8 mouse cellular contexts compared by ENCODE assay signal in genomic region chr4:135816905-135817622, GRCm38 (mm10). TPM values are rescaled to one million over a fixed set of nuclear protein-coding genes. Genes with fewer than 3 reads are reported as not detected.
A peak's percentile ranks its signal among the peaks of the same experiment; 100 is the strongest.
DNase-seq lines count a peak whose midpoint lies in the region; ATAC-seq lines count a peak whose summit lies in the region.

No protein-coding gene starts in this region.

- H3K27ac ChIP-seq in forebrain, embryonic 11.5 days (ENCODE audit: low read depth, low read length): no peak overlapping the region
- H3K27ac ChIP-seq in forebrain, embryonic 15.5 days (replicated peaks): no peak overlapping the region
- H3K27ac ChIP-seq in midbrain, embryonic 14.5 days (replicated peaks; ENCODE audit: low read depth, low read length): no peak overlapping the region
- no peak overlapping the region for H3K27ac ChIP-seq in midbrain, embryonic 16.5 days (ENCODE audit: low read length)

- peak; percentile 78 for DNase-seq in forebrain, embryonic 11.5 days (ENCODE audit: low spot score)
- DNase-seq in midbrain, embryonic 14.5 days: peak; percentile 70
- peak; percentile 53 to 64 for DNase-seq in adrenal gland, postnatal 36 days
- peak; percentile 65 for DNase-seq in kidney, postnatal 4 days
- no peak for DNase-seq in ovary, postnatal 10 days (ENCODE audit: low spot score)

- WGBS in forebrain, embryonic 11.5 days: 42% methylated on average over 12 of the region's 12 CpGs
- WGBS in forebrain, embryonic 15.5 days: 40% methylated on average over 12 of the region's 12 CpGs
- 44% methylated on average over 12 of the region's 12 CpGs for WGBS in midbrain, embryonic 14.5 days
- WGBS in midbrain, embryonic 16.5 days: 44% methylated on average over 12 of the region's 12 CpGs

- no peaks in the 10 kb centered on the region for H3K27me3 ChIP-seq in forebrain, embryonic 11.5 days (ENCODE audit: control insufficient read depth, insufficient read depth, low read length)
- no peaks in the 10 kb centered on the region for H3K27me3 ChIP-seq in forebrain, embryonic 15.5 days
- no peaks in the 10 kb centered on the region for H3K27me3 ChIP-seq in midbrain, embryonic 14.5 days (ENCODE audit: control insufficient read depth, insufficient read depth, low read length)
- no peaks in the 10 kb centered on the region for H3K27me3 ChIP-seq in midbrain, embryonic 16.5 days (ENCODE audit: control insufficient read depth, insufficient read depth, low read depth, low read length)

- H3K4me1 ChIP-seq in forebrain, embryonic 11.5 days (replicated peaks; ENCODE audit: control insufficient read depth, insufficient read depth, low read length): no peaks in the 10 kb centered on the region
- H3K4me1 ChIP-seq in forebrain, embryonic 15.5 days: no peaks in the 10 kb centered on the region
- H3K4me1 ChIP-seq in midbrain, embryonic 14.5 days (ENCODE audit: control insufficient read depth, insufficient read depth, low read length): no peaks in the 10 kb centered on the region
- H3K4me1 ChIP-seq in midbrain, embryonic 16.5 days (ENCODE audit: control insufficient read depth, insufficient read depth, low read length): no peaks in the 10 kb centered on the region

- no peak overlapping the region for H3K4me2 ChIP-seq in forebrain, embryonic 11.5 days (ENCODE audit: low read depth, low read length, severe bottlenecking)
- no peak overlapping the region for H3K4me2 ChIP-seq in forebrain, embryonic 15.5 days (replicated peaks)
- no peak overlapping the region for H3K4me2 ChIP-seq in midbrain, embryonic 14.5 days (ENCODE audit: low read length)
- H3K4me2 ChIP-seq in midbrain, embryonic 16.5 days (ENCODE audit: low read length): no peak overlapping the region

- no peaks in the 10 kb centered on the region for H3K36me3 ChIP-seq in forebrain, embryonic 11.5 days (ENCODE audit: control insufficient read depth, insufficient read depth, low read length)
- no peaks in the 10 kb centered on the region for H3K36me3 ChIP-seq in forebrain, embryonic 15.5 days
- no peaks in the 10 kb centered on the region for H3K36me3 ChIP-seq in midbrain, embryonic 14.5 days (ENCODE audit: control insufficient read depth, insufficient read depth, low read length)
- no peaks in the 10 kb centered on the region for H3K36me3 ChIP-seq in midbrain, embryonic 16.5 days (ENCODE audit: control insufficient read depth, insufficient read depth, low read length)

- ATAC-seq in forebrain, embryonic 11.5 days (replicated peaks; ENCODE audit: low FRiP score): no peak
- no peak for ATAC-seq in forebrain, embryonic 15.5 days (replicated peaks)
- ATAC-seq in midbrain, embryonic 14.5 days (ENCODE audit: low FRiP score, low TSS enrichment): no peak
- no peak for ATAC-seq in midbrain, embryonic 16.5 days
- ATAC-seq in monocyte, adult 5-6 weeks (replicated peaks; ENCODE audit: insufficient number of reproducible peaks, low FRiP score, low TSS enrichment, poor library complexity, severe bottlenecking): peak; percentile 61

- no peak overlapping the region for H3K4me3 ChIP-seq in forebrain, embryonic 11.5 days (ENCODE audit: low read depth, low read length)
- no peak overlapping the region for H3K4me3 ChIP-seq in forebrain, embryonic 15.5 days
- H3K4me3 ChIP-seq in midbrain, embryonic 14.5 days (replicated peaks; ENCODE audit: low read depth, low read length): no peak overlapping the region
- no peak overlapping the region for H3K4me3 ChIP-seq in midbrain, embryonic 16.5 days (ENCODE audit: low read depth, low read length)

- no peak overlapping the region for H3K9ac ChIP-seq in forebrain, embryonic 11.5 days (ENCODE audit: low read length)
- no peak overlapping the region for H3K9ac ChIP-seq in forebrain, embryonic 15.5 days (replicated peaks)
- H3K9ac ChIP-seq in midbrain, embryonic 14.5 days (replicated peaks; ENCODE audit: low read length): no peak overlapping the region
- H3K9ac ChIP-seq in midbrain, embryonic 16.5 days (ENCODE audit: low read depth, low read length): no peak overlapping the region

- no peaks in the 10 kb centered on the region; the same call in 1 of the 2 replicates for H3K9me3 ChIP-seq in forebrain, embryonic 11.5 days (ENCODE audit: control insufficient read depth, low read length)
- H3K9me3 ChIP-seq in forebrain, embryonic 15.5 days: no peaks in the 10 kb centered on the region
- H3K9me3 ChIP-seq in midbrain, embryonic 14.5 days (ENCODE audit: control insufficient read depth, low read length): no peaks in the 10 kb centered on the region
- no peaks in the 10 kb centered on the region for H3K9me3 ChIP-seq in midbrain, embryonic 16.5 days (replicated peaks; ENCODE audit: control insufficient read depth, low read length, poor library complexity, severe bottlenecking)

RNA-seq across cellular contexts. Expression of gene Srsf10, which starts 38.5 kb away (rescaled TPM):
- polyA plus RNA-seq in forebrain, embryonic 11.5 days (2014; fragmentation: Nextera tagmentation; extraction: Ambion mirVana): 392 and 452 TPM in 2 replicates
- polyA plus RNA-seq in forebrain, embryonic 15.5 days (2015; fragmentation: Nextera tagmentation; extraction: Ambion mirVana): 257 and 272 TPM in 2 replicates
- 247 and 266 TPM in 2 replicates for polyA plus RNA-seq in midbrain, embryonic 14.5 days (2014; fragmentation: Nextera tagmentation; extraction: Ambion mirVana)
- 190 and 211 TPM in 2 replicates for polyA plus RNA-seq in midbrain, embryonic 16.5 days (2015; fragmentation: Nextera tagmentation; extraction: Ambion mirVana)
- total RNA-seq in adrenal gland, postnatal 36 days (2021): 100 to 1,000 TPM in 1 of 2 experiments, 10 to 100 TPM in 1; 82.3 to 120 TPM
- 233 to 426 TPM (median 303 TPM) in 3 replicates for total RNA-seq in monocyte, adult 5-6 weeks (2017)

RNA-seq across cellular contexts. Expression of gene Pnrc2, which starts 56.6 kb away (rescaled TPM):
- 220 and 234 TPM in 2 replicates for polyA plus RNA-seq in forebrain, embryonic 11.5 days (2014; fragmentation: Nextera tagmentation; extraction: Ambion mirVana)
- 131 and 134 TPM in 2 replicates for polyA plus RNA-seq in forebrain, embryonic 15.5 days (2015; fragmentation: Nextera tagmentation; extraction: Ambion mirVana)
- 90.8 and 122 TPM in 2 replicates for polyA plus RNA-seq in midbrain, embryonic 14.5 days (2014; fragmentation: Nextera tagmentation; extraction: Ambion mirVana)
- 94.2 and 97.5 TPM in 2 replicates for polyA plus RNA-seq in midbrain, embryonic 16.5 days (2015; fragmentation: Nextera tagmentation; extraction: Ambion mirVana)
- 100 to 1,000 TPM; 104 to 111 TPM for total RNA-seq in adrenal gland, postnatal 36 days (2021)
- total RNA-seq in monocyte, adult 5-6 weeks (2017): 342 to 380 TPM (median 364 TPM) in 3 replicates

RNA-seq across cellular contexts. Expression of gene Myom3, which starts 57.5 kb away (rescaled TPM):
- 0.17 TPM in 1 of 2 replicates, not detected in the other for polyA plus RNA-seq in forebrain, embryonic 11.5 days (2014; fragmentation: Nextera tagmentation; extraction: Ambion mirVana)
- 0.09 and 0.36 TPM in 2 replicates for polyA plus RNA-seq in forebrain, embryonic 15.5 days (2015; fragmentation: Nextera tagmentation; extraction: Ambion mirVana)
- polyA plus RNA-seq in midbrain, embryonic 14.5 days (2014; fragmentation: Nextera tagmentation; extraction: Ambion mirVana): 0.13 and 0.16 TPM in 2 replicates
- polyA plus RNA-seq in midbrain, embryonic 16.5 days (2015; fragmentation: Nextera tagmentation; extraction: Ambion mirVana): 0.45 and 0.57 TPM in 2 replicates
- total RNA-seq in adrenal gland, postnatal 36 days (2021): under 1 TPM; 0.16 to 0.33 TPM
- total RNA-seq in monocyte, adult 5-6 weeks (2017): not detected in 3 replicates
